Mouse (Mus musculus) bone marrow, adult 2 months (tissue): ENCODE data around the gene Rab3b.

Experiments
- CTCF ChIP-seq: fragments of 200-500 bp; IDR thresholded peaks from 2 replicates; pipeline ENCODE4 v1.5.1; 2011; ENCODE audit warnings: low read length, control low read depth; ENCODE audit not compliant: control insufficient read depth, insufficient read depth
- POLR2A ChIP-seq: fragments of 200-500 bp; IDR thresholded peaks from 2 replicates; pipeline ENCODE4 v1.6.1; 2011; ENCODE audit warnings: low read depth, mild to moderate bottlenecking, control low read depth, low read length, borderline replicate concordance; ENCODE audit not compliant: control insufficient read depth

DNA sequence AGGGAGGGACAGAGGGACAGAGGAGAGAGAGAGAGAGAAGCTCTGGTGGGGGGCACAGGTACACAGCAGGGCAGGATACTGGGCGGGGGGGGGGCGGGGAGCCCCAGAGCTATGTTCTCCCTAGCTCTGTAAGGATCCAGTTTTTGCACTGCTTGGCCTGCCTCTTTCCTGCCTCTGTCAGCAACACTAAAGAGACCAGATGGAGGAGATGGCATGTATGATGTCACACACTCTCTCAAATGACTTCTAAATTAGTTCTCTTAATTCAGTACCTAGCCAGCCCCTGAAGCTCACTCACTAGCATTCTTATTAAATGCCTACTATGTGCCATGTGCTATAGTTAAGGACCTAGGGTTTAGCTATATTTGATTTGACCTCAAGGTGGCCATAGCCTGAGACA, 33.0 kb downstream of the Rab3b start:
- TF ChIP-seq CTCF = no peak
- TF ChIP-seq POLR2A = no peak
